22 mouse cellular contexts compared by ENCODE assay signal in the genomic region with DNA sequence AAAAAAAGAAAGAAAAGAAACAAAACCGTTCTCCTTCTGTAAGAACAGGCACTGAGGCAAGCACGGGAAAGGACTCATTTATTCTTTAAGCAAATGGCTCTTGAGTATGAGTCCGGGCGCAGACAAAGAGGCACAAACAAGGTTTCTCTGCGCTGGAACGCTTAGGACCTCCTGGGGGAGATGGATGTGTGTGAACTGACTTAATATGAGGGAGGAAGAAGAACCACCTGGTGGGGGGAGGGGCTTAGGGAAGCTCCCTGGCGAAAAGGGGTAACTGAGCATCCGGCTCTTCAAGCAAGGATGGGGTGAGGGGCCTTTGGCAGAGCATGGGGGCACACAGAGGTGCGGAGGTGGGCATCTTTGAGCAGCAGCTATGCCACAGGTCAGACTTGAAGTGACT. TPM values are rescaled to one million over a fixed set of nuclear protein-coding genes. Genes with fewer than 3 reads are reported as not detected.
A peak's percentile ranks its signal among the peaks of the same experiment; 100 is the strongest.
DNase-seq lines count a peak whose midpoint lies in the region; ATAC-seq and TF ChIP-seq lines count a peak whose summit lies in the region.
"Had no signal": no experiment of that assay in that cellular context is flagged by ENCODE, and none has a peak within 500 bp of the region (broad histone marks: within the 10 kb centered on the region; RNA-seq: fewer than 3 reads in every experiment).

No protein-coding gene starts in this region.

- H3K27ac ChIP-seq in midbrain, embryonic 14.5 days (replicated peaks; ENCODE audit: low read depth, low read length), result peak overlapping the region; percentile 50; the same call in 1 of the 2 replicates
- no peak overlapping the region for H3K27ac ChIP-seq in midbrain, postnatal 0 days (ENCODE audit: low read depth, low read length)
- H3K27ac ChIP-seq: embryonic facial prominence, embryonic 15.5 days; heart, embryonic 10.5 days; hindbrain, postnatal 0 days; stomach, postnatal 0 days had no signal

- H3K4me1 ChIP-seq in midbrain, embryonic 14.5 days (ENCODE audit: control insufficient read depth, insufficient read depth, low read length), result peaks cover 59% of the 10 kb centered on the region
- H3K4me1 ChIP-seq in midbrain, postnatal 0 days (ENCODE audit: insufficient read depth, low read length), result peaks cover 21% of the 10 kb centered on the region; the same call in 1 of the 2 replicates

- H3K36me3 ChIP-seq in midbrain, embryonic 14.5 days (ENCODE audit: control insufficient read depth, insufficient read depth, low read length), result no peaks in the 10 kb centered on the region
- H3K36me3 ChIP-seq in midbrain, postnatal 0 days (ENCODE audit: insufficient read depth, low read length), result no peaks in the 10 kb centered on the region
- H3K36me3 ChIP-seq: embryonic facial prominence, embryonic 15.5 days; heart, embryonic 10.5 days; limb, embryonic 12.5 days; midbrain, embryonic 15.5 days had no signal

- H3K9ac ChIP-seq in midbrain, embryonic 14.5 days (replicated peaks; ENCODE audit: low read length), result no peak overlapping the region
- no peak overlapping the region for H3K9ac ChIP-seq in midbrain, postnatal 0 days (replicated peaks; ENCODE audit: low read length, poor library complexity, severe bottlenecking)
- H3K9ac ChIP-seq: embryonic facial prominence, embryonic 15.5 days; limb, embryonic 12.5 days; liver, postnatal 0 days; midbrain, embryonic 15.5 days had no signal

- peak; percentile 51 to 58 for DNase-seq in cerebellum, postnatal 10 days
- no peak for DNase-seq in cerebellum, adult 11 months
- DNase-seq in midbrain, embryonic 14.5 days, result peak; percentile 62
- no peak for DNase-seq in midbrain, postnatal 0 days (ENCODE audit: low spot score)
- DNase-seq in thymus, adult 18-20 months, result peak; percentile 62 to 70
- DNase-seq in thymus, postnatal 36 days, result peak; percentile 73 to 84
- DNase-seq in spleen, adult 18-20 months, result no peak
- DNase-seq in left cerebral cortex, adult 9 months (ENCODE audit: low spot score in 2 of 2), result no peak
- DNase-seq: adrenal gland, adult 8-10 months; kidney, adult 9 months; kidney, postnatal 14 days; liver, postnatal 0 days; lung, postnatal 10 days had no signal

- no peaks in the 10 kb centered on the region for H3K9me3 ChIP-seq in midbrain, embryonic 14.5 days (ENCODE audit: control insufficient read depth, low read length)
- H3K9me3 ChIP-seq in midbrain, postnatal 0 days (ENCODE audit: low read length), result no peaks in the 10 kb centered on the region
- H3K9me3 ChIP-seq: embryonic facial prominence, embryonic 15.5 days; heart, embryonic 10.5 days; limb, embryonic 12.5 days; midbrain, embryonic 15.5 days had no signal

- H3K4me3 ChIP-seq in midbrain, embryonic 14.5 days (replicated peaks; ENCODE audit: low read depth, low read length), result no peak overlapping the region
- no peak overlapping the region for H3K4me3 ChIP-seq in midbrain, postnatal 0 days (ENCODE audit: low read depth, low read length)
- H3K4me3 ChIP-seq: embryonic facial prominence, embryonic 15.5 days; heart, embryonic 10.5 days; limb, embryonic 12.5 days; midbrain, embryonic 15.5 days had no signal

- no peak for TF ChIP-seq CTCF in midbrain, postnatal 0 days (IDR thresholded peaks at IDR 0.05)

- H3K27me3 ChIP-seq in midbrain, embryonic 14.5 days (ENCODE audit: control insufficient read depth, insufficient read depth, low read length), result no peaks in the 10 kb centered on the region
- no peaks in the 10 kb centered on the region for H3K27me3 ChIP-seq in midbrain, postnatal 0 days (ENCODE audit: insufficient read depth, low read length)
- H3K27me3 ChIP-seq: embryonic facial prominence, embryonic 15.5 days; midbrain, embryonic 15.5 days had no signal

- ATAC-seq in midbrain, embryonic 14.5 days (ENCODE audit: low FRiP score, low TSS enrichment), result no peak
- no peak for ATAC-seq in midbrain, postnatal 0 days (ENCODE audit: low FRiP score)
- ATAC-seq: activated CD4-positive, CD25-positive, alpha-beta regulatory T cell, adult 4 months; hindbrain, postnatal 0 days; intestine, embryonic 16.5 days; liver, postnatal 0 days; midbrain, embryonic 15.5 days had no signal

- WGBS in midbrain, embryonic 14.5 days, result 40% methylated on average over 9 of the region's 9 CpGs
- 42% methylated on average over 9 of the region's 9 CpGs for WGBS in midbrain, postnatal 0 days

- H3K4me2 ChIP-seq in midbrain, embryonic 14.5 days (ENCODE audit: low read length), result no peak overlapping the region
- H3K4me2 ChIP-seq in midbrain, postnatal 0 days (ENCODE audit: low read depth, low read length, poor library complexity, severe bottlenecking), result no peak overlapping the region
- H3K4me2 ChIP-seq: embryonic facial prominence, embryonic 15.5 days; limb, embryonic 12.5 days; liver, embryonic 11.5 days; midbrain, embryonic 15.5 days had no signal

RNA-seq across cellular contexts. Expression of a gene that starts 5.2 kb away (rescaled TPM):
- polyA plus RNA-seq in midbrain, embryonic 14.5 days (2014; fragmentation: Nextera tagmentation; extraction: Ambion mirVana), result 17.8 and 18.0 TPM in 2 replicates
- total RNA-seq in midbrain, postnatal 0 days (2014; rRNA removed), result 125 and 131 TPM in 2 replicates
- 10.6 and 11.8 TPM in 2 replicates for polyA plus RNA-seq in midbrain, postnatal 0 days (2015; fragmentation: Nextera tagmentation; extraction: Ambion mirVana)

RNA-seq across cellular contexts. Expression of a gene that starts 40.2 kb away (rescaled TPM):
- polyA plus RNA-seq in midbrain, embryonic 14.5 days (2014; fragmentation: Nextera tagmentation; extraction: Ambion mirVana), result 1.2 and 2.9 TPM in 2 replicates
- total RNA-seq in midbrain, postnatal 0 days (2014; rRNA removed), result 3.3 and 4.1 TPM in 2 replicates
- 1.9 and 2.6 TPM in 2 replicates for polyA plus RNA-seq in midbrain, postnatal 0 days (2015; fragmentation: Nextera tagmentation; extraction: Ambion mirVana)

Comparison
In these comparisons a context has a peak if more than half of its experiments do, and no peak if none do; other contexts are left out.
1. DNase-seq: peak in cerebellum, postnatal 10 days (2 of 2), midbrain, embryonic 14.5 days (single experiment), thymus, adult 18-20 months (2 of 2) and thymus, postnatal 36 days (2 of 2); none in cerebellum, adult 11 months (single experiment), midbrain, postnatal 0 days (single experiment), spleen, adult 18-20 months (0 of 2) and left cerebral cortex, adult 9 months (0 of 2).